Mouse (Mus musculus): ENCODE data around the gene Sidt1. TPM values are rescaled to one million over a fixed set of nuclear protein-coding genes. Genes with fewer than 3 reads are reported as not detected.
A peak's percentile ranks its signal among the peaks of the same experiment; 100 is the strongest.

The Sidt1 gene
- polyA plus RNA-seq, 1 experiment from 2014 or later, result 10.6 TPM

DNA sequence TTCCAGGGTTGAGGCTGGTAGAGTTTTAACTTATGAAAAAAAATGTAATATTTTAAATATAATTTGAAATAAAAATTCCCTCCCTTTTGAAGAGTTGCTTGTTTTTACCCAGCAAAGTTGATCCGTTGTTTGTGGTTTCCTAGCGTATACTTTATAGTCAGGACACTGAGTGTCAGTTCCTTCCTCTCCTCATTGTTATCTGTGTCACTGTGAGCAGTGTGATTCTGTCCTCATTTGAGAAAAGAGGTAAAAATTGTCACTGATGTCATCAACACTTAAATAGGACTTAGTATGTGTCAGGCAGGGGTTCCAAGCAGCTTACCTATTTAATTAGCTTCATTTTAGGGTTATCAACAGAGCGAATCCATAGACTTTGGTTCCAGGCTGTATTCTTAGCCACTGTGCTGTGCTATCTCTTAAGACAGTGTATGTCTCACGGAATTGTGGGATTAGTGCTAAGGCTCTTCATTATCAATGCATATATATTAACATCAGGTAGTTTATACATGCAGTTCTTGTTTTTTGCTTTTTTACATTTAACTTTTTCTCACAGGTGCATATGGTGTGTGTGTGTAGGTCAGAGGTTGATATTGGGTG is 16.9 kb upstream of the Sidt1 start:
- 85% methylated on average over 4 of the region's 4 CpGs for WGBS
- Histone ChIP-seq H3K4me1 (ENCODE audit: control insufficient read depth, insufficient read depth, low read length) (0 out of 2 replicates have a peak, but pooled peaks cover 5% of the 10 kb centered on the region), H3K9me3 (ENCODE audit: control insufficient read depth, low read length) (no peaks in the 10 kb centered on the region), H3K4me3 (ENCODE audit: low read depth, low read length) (no peak overlapping the region), H3K36me3 (ENCODE audit: control insufficient read depth, insufficient read depth, low read length) (no peaks in the 10 kb centered on the region), H3K27me3 (ENCODE audit: control insufficient read depth, insufficient read depth, low read length) (no peaks in the 10 kb centered on the region), H3K4me2 (ENCODE audit: low read depth, low read length) (no peak overlapping the region), H3K27ac (ENCODE audit: low read depth, low read length) (no peak overlapping the region), H3K9ac (replicated peaks; ENCODE audit: low read depth, low read length) (no peak overlapping the region)
- ATAC-seq (ENCODE audit: low read depth), result no peak

DNA sequence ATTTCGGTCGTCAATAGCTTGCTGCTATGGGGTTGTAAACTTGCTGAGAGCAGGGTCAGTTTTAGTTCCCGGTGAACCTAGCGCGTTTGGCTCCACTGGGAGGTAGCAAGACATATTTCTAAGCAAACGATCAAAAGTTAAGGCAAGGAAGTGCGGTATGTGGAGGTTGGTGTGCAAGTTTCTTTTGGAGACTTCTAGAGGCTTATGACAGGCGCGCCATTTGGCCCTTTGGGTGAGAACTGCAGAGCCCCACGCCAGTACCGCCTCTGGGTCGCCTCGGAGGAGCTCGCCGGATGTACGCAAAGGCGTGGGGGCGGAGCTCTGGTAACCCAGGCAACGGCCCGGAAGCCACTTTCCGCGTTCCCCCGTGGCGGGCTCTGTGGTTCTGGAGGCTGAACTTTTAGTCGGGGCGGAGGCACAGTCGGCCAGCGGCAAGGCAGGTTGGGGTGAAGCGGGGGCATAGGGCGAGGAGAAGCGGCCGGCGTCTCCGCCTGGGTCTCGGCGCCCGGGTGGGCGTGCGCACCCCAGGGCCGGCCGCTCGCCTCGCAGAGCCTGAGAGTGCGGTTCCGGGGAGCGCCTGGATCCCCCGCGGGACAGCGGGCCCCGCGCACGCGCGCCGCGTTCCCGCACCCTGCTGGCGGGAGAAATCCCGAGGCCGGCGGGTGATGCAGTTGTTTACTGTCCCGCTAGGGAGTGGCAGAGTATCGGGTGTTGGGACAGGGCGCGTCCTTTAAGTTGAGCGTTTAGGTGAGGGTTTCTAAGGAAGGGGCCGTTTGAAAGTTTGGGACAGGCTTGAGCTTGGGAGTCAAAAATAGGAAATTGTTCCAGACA is 14.3 kb upstream of the Sidt1 start, which contains the start of gene Spice1:
Gene Spice1 (plus strand): TSS at position 51 of the 831 bp plus-strand sequence.
- no peaks in the 10 kb centered on the region for H3K36me3 ChIP-seq (ENCODE audit: control insufficient read depth, insufficient read depth, low read length)
- no peaks in the 10 kb centered on the region for H3K9me3 ChIP-seq (ENCODE audit: control insufficient read depth, low read length)
- no peaks in the 10 kb centered on the region for H3K27me3 ChIP-seq (ENCODE audit: control insufficient read depth, insufficient read depth, low read length)
- peak within 1 kb of the TSS; percentile 76 for H3K4me2 ChIP-seq (ENCODE audit: low read depth, low read length)
- WGBS, result under 1% methylated on average over 67 of the region's 67 CpGs
- peak within 1 kb of the TSS; percentile 69 for H3K27ac ChIP-seq (ENCODE audit: low read depth, low read length)
- H3K9ac ChIP-seq (replicated peaks; ENCODE audit: low read depth, low read length), result peak within 1 kb of the TSS; percentile 56
- peak within 1 kb of the TSS; percentile 86 for H3K4me3 ChIP-seq (ENCODE audit: low read depth, low read length)
- H3K4me1 ChIP-seq (ENCODE audit: control insufficient read depth, insufficient read depth, low read length), result 0 out of 2 replicates have a peak, but pooled peaks cover 5% of the 10 kb centered on the region
- ATAC-seq (ENCODE audit: low read depth), result peak; percentile 100

- Histone ChIP-seq H3K4me1 (ENCODE audit: control insufficient read depth, insufficient read depth, low read length) (no peaks in the 10 kb centered on the region), H3K4me3 (ENCODE audit: low read depth, low read length) (no peak overlapping the region), H3K9me3 (ENCODE audit: control insufficient read depth, low read length) (no peaks in the 10 kb centered on the region), H3K27me3 (ENCODE audit: control insufficient read depth, insufficient read depth, low read length) (no peaks in the 10 kb centered on the region), H3K36me3 (ENCODE audit: control insufficient read depth, insufficient read depth, low read length) (no peaks in the 10 kb centered on the region), H3K9ac (replicated peaks; ENCODE audit: low read depth, low read length) (no peak overlapping the region), H3K27ac (ENCODE audit: low read depth, low read length) (no peak overlapping the region), H3K4me2 (ENCODE audit: low read depth, low read length) (no peak overlapping the region)
- ATAC-seq (ENCODE audit: low read depth), result no peak
Measured at GRCm38 (mm10) chr16:44337541-44337940, 4.5 kb upstream of the Sidt1 start.

- no peak overlapping the region for H3K27ac ChIP-seq (ENCODE audit: low read depth, low read length)
- under 1% methylated on average over 60 of the region's 60 CpGs for WGBS
Measured at GRCm38 (mm10) chr16:44331995-44332860, 768 bp downstream of the Sidt1 start.

GRCm38 (mm10) chr16:44331671-44331994 is 1.4 kb downstream of the Sidt1 start:
- ATAC-seq (ENCODE audit: low read depth), result peak; percentile 36; the same call in 1 of the 2 replicates
- Histone ChIP-seq H3K4me1 (ENCODE audit: control insufficient read depth, insufficient read depth, low read length) (no peaks in the 10 kb centered on the region), H3K9ac (replicated peaks; ENCODE audit: low read depth, low read length) (peak overlapping the region; percentile 71), H3K9me3 (ENCODE audit: control insufficient read depth, low read length) (no peaks in the 10 kb centered on the region), H3K27ac (ENCODE audit: low read depth, low read length) (no peak overlapping the region), H3K27me3 (ENCODE audit: control insufficient read depth, insufficient read depth, low read length) (peaks cover 3% of the 10 kb centered on the region; the same call in 1 of the 2 replicates), H3K36me3 (ENCODE audit: control insufficient read depth, insufficient read depth, low read length) (no peaks in the 10 kb centered on the region), H3K4me3 (ENCODE audit: low read depth, low read length) (peak overlapping the region; percentile 67), H3K4me2 (ENCODE audit: low read depth, low read length) (peak overlapping the region; percentile 98)
- 18% methylated on average over 6 of the region's 6 CpGs for WGBS

More at GRCm38 (mm10) chr16:44331995-44332860, 768 bp downstream of the Sidt1 start:
- peak overlapping the region; percentile 71 for H3K9ac ChIP-seq (replicated peaks; ENCODE audit: low read depth, low read length)
- H3K36me3 ChIP-seq (ENCODE audit: control insufficient read depth, insufficient read depth, low read length), result no peaks in the 10 kb centered on the region
- H3K4me2 ChIP-seq (ENCODE audit: low read depth, low read length), result peak overlapping the region; percentile 98
- ATAC-seq (ENCODE audit: low read depth), result peak; percentile 81
- H3K9me3 ChIP-seq (ENCODE audit: control insufficient read depth, low read length), result no peaks in the 10 kb centered on the region
- no peaks in the 10 kb centered on the region for H3K4me1 ChIP-seq (ENCODE audit: control insufficient read depth, insufficient read depth, low read length)
- H3K27me3 ChIP-seq (ENCODE audit: control insufficient read depth, insufficient read depth, low read length), result peaks cover 3% of the 10 kb centered on the region; the same call in 1 of the 2 replicates
- H3K4me3 ChIP-seq (ENCODE audit: low read depth, low read length), result peak overlapping the region; percentile 67

- WGBS, result 13% methylated on average over 9 of the region's 9 CpGs
- Histone ChIP-seq H3K27me3 (ENCODE audit: control insufficient read depth, insufficient read depth, low read length) (peaks cover 3% of the 10 kb centered on the region; the same call in 1 of the 2 replicates), H3K4me2 (ENCODE audit: low read depth, low read length) (no peak overlapping the region; the same call in 1 of the 2 replicates), H3K36me3 (ENCODE audit: control insufficient read depth, insufficient read depth, low read length) (no peaks in the 10 kb centered on the region), H3K4me1 (ENCODE audit: control insufficient read depth, insufficient read depth, low read length) (no peaks in the 10 kb centered on the region), H3K9ac (replicated peaks; ENCODE audit: low read depth, low read length) (no peak overlapping the region), H3K4me3 (ENCODE audit: low read depth, low read length) (no peak overlapping the region; the same call in 1 of the 2 replicates), H3K27ac (ENCODE audit: low read depth, low read length) (no peak overlapping the region), H3K9me3 (ENCODE audit: control insufficient read depth, low read length) (no peaks in the 10 kb centered on the region)
- ATAC-seq (ENCODE audit: low read depth), result peak; percentile 50; the same call in 1 of the 2 replicates
Measured at GRCm38 (mm10) chr16:44331154-44331553, 1.8 kb downstream of the Sidt1 start.

DNA sequence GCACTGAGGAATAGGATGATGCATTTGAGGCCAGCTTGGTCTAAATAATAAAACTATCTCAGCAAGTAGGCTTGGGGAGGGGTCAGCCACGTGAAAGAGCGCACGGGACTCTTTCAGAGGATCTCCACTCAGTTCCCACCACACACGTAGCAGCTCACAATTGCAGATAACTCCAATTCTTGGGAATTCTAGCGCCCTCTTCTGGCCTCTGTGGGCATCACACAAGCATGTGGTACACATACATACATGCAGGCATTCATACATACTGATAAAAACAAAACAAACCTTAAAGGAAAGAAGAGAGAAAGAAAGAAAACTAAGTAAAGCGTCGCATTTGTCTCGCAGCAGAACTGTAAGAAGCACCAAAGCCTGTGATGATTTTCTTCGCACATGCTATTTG is 2.3 kb downstream of the Sidt1 start:
- 78% methylated on average over 9 of the region's 9 CpGs for WGBS
- Histone ChIP-seq H3K9me3 (ENCODE audit: control insufficient read depth, low read length) (no peaks in the 10 kb centered on the region), H3K36me3 (ENCODE audit: control insufficient read depth, insufficient read depth, low read length) (no peaks in the 10 kb centered on the region), H3K27ac (ENCODE audit: low read depth, low read length) (no peak overlapping the region), H3K4me3 (ENCODE audit: low read depth, low read length) (no peak overlapping the region), H3K27me3 (ENCODE audit: control insufficient read depth, insufficient read depth, low read length) (peaks cover 3% of the 10 kb centered on the region; the same call in 1 of the 2 replicates), H3K4me1 (ENCODE audit: control insufficient read depth, insufficient read depth, low read length) (no peaks in the 10 kb centered on the region), H3K4me2 (ENCODE audit: low read depth, low read length) (no peak overlapping the region), H3K9ac (replicated peaks; ENCODE audit: low read depth, low read length) (no peak overlapping the region)
- ATAC-seq (ENCODE audit: low read depth), result no peak

DNA sequence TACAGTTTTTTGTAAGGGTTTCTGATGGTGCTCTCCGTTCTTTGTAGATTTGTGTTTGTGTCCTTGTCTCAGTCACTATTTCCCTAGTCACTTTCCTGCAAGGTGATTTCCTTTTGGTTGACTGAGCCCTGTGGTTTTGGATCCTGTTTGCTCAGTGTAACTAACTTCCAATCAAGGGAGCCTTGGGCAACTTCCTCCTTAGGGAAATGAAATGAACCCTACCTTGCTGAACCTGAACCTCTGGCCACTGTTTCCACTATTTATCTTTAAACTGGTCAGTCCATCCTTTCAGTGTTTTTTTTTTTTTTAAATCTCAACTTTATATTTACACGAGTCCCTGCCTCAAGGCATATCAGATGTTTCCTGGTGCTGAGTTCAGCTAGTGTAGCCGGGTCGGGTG is 4.4 kb downstream of the Sidt1 start:
- Histone ChIP-seq H3K27me3 (ENCODE audit: control insufficient read depth, insufficient read depth, low read length) (peaks cover 3% of the 10 kb centered on the region; the same call in 1 of the 2 replicates), H3K4me1 (ENCODE audit: control insufficient read depth, insufficient read depth, low read length) (no peaks in the 10 kb centered on the region), H3K27ac (ENCODE audit: low read depth, low read length) (no peak overlapping the region), H3K36me3 (ENCODE audit: control insufficient read depth, insufficient read depth, low read length) (no peaks in the 10 kb centered on the region), H3K4me3 (ENCODE audit: low read depth, low read length) (no peak overlapping the region), H3K9ac (replicated peaks; ENCODE audit: low read depth, low read length) (no peak overlapping the region), H3K4me2 (ENCODE audit: low read depth, low read length) (no peak overlapping the region), H3K9me3 (ENCODE audit: control insufficient read depth, low read length) (no peaks in the 10 kb centered on the region)
- no peak for ATAC-seq (ENCODE audit: low read depth)
- WGBS, result 80% methylated on average over 4 of the region's 4 CpGs

All from neural tube, embryonic 14.5 days (tissue).